Mouse (Mus musculus): Measurements from ENCODE around the gene Ube2d3.

DNA sequence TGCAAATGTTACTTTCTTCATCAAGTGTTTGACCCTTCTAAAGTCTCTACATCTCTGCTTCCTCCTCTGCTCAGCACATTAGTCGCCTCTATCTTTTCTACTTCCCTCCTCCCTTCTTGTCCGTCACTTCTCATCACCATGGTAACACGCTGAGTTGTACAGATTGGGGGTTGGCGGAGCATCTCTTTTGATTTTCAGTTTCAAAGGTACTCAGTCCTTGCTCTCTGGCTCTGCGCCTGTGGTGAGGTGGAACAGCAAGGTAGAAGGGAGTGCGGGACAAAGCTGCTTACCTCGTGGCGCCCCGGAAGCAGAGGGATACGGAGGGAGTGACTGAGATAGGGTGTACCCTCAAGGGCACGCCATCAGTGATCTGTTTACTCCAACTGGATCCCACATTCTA, 75.3 kb downstream of the Ube2d3 start:
- TF ChIP-seq GATA1 (IDR thresholded peaks at IDR 0.05; ENCODE audit: borderline replicate concordance, low read length) = no peak
- no peak for TF ChIP-seq FLI1 (IDR thresholded peaks at IDR 0.05; ENCODE audit: low read length)

Measured in megakaryocyte, embryonic 14.5 days (primary cell).